Mouse (Mus musculus) liver, adult 2 months (tissue): ENCODE measurements around the gene Apex2.

Source experiments
- CTCF ChIP-seq: fragments of 200-500 bp; IDR thresholded peaks from 2 replicates; pipeline ENCODE4 v1.5.1; 2011; ENCODE audit warnings: low read depth, low read length, control low read depth
- POLR2A ChIP-seq: fragments of 200-500 bp; IDR thresholded peaks from 2 replicates; pipeline ENCODE4 v1.6.1; 2011; ENCODE audit warnings: low read length, control low read depth; ENCODE audit not compliant: insufficient read depth; ENCODE audit errors: extremely low read depth

- TF ChIP-seq CTCF (no peak), POLR2A (no peak)
These were observed 46.8 kb upstream of the Apex2 start for GRCm38 (mm10) chrX:150636421-150636820.
